Mouse (Mus musculus): Measurements from ENCODE around the gene 4933412E24Rik.

DNA sequence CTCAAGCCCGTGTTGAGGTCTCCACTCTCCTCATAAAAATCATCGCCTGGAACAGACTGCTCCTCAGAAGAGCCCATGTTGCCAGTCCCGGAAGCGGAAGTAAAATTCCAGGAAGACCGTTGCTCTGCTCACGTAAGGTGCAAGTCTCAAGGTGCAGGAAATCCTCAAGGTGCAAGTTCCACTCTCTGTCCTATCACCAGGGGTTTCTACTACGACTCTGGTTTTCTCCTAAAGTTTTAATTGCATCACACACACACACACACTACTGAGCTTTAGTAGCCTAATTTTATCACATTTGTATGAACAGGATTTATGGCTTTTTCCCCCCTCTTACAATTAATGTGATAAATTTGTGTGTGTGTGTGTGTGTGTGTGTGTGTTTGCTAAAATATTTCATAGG is at the start of gene 4933412E24Rik:
- TF ChIP-seq TAL1 (IDR thresholded peaks at IDR 0.05; ENCODE audit: low read length) (no peak), GATA1 (IDR thresholded peaks at IDR 0.05; ENCODE audit: low read length) (no peak)

All from erythroblast, embryonic 14.5 days (primary cell).